Comparison of ENCODE assay signal across 21 mouse cellular contexts in the genomic region with DNA sequence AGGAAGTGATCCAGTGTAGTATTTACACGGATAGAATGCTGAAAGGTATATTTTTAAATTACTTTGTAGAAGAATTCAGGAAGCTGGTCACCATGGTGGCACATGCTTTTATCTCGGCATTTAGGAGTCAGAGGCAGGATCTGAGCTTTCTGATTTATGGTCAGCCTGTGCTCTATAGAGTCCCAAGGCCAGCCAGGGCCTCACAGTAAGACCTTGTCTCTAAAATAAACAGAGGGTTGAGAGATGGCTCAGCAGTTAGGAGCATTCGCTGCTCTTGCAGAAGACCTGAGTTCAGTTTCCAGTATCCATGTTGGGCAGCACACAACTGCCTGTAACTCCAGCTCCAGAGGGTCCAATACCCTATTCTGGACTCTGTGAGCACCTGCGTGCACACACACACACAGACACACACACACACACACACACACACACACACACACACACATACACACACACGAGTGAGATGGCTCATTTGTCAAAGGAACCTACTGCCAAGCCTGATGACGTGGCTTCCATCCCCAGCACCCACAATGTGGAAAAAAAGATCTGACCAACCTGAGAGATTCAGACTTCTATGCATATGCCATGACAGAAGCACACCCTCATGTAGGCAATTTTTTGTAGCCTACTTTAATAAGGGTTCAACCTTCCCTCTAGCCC. TPM values are rescaled to one million over a fixed set of nuclear protein-coding genes. Genes with fewer than 3 reads are reported as not detected.
"Had no signal": no experiment of that assay in that cellular context is flagged by ENCODE, and none has a peak within 500 bp of the region (broad histone marks: within the 10 kb centered on the region; RNA-seq: fewer than 3 reads in every experiment).

No protein-coding gene starts in this region.

- DNase-seq: lung, adult 18-20 months; lung, embryonic 14.5 days; lung, postnatal 10 days; lung, postnatal 4 days; midbrain, embryonic 14.5 days; right cerebral cortex, postnatal 14 days; thymus, adult 2 months; thymus, postnatal 25 days; thymus, postnatal 4 days had no signal

RNA-seq across cellular contexts. Expression of a gene that starts 10.0 kb away (rescaled TPM):
- total RNA-seq: megakaryocyte, adult 5-6 weeks; megakaryocyte-erythroid progenitor cell, adult 5-6 weeks; neutrophil, adult 5-6 weeks had no signal
- polyA plus RNA-seq: midbrain, embryonic 10.5 days; midbrain, embryonic 14.5 days; midbrain, embryonic 16.5 days; neural tube, embryonic 12.5 days; neural tube, embryonic 14.5 days had no signal

RNA-seq across cellular contexts. Expression of a gene that starts 32.0 kb away (rescaled TPM):
- total RNA-seq: megakaryocyte-erythroid progenitor cell, adult 5-6 weeks; neutrophil, adult 5-6 weeks had no signal
- polyA plus RNA-seq: lung, embryonic 14.5 days; lung, embryonic 16.5 days; midbrain, embryonic 10.5 days; midbrain, embryonic 12.5 days; midbrain, embryonic 14.5 days; midbrain, embryonic 16.5 days; myocyte; neural tube, embryonic 12.5 days; stomach, embryonic 15.5 days; stomach, postnatal 0 days had no signal
